Mouse (Mus musculus) heart, postnatal 10 days (tissue): ENCODE results near the gene Maml3. TPM values are rescaled to one million over a fixed set of nuclear protein-coding genes. Genes with fewer than 3 reads are reported as not detected.

Experiments used
- DNase-seq, 2 experiments: peaks; one replicate each; pipeline ENCODE4 v3.0.0; 2021
- intact Hi-C: fragments of 180-260 bp; cut with DNase I; formaldehyde crosslinking; loops from one replicate; pipeline ENCODE4 v1.15.1; 2025
- total RNA-seq, 2 experiments: library from RNA; stranded (reverse); gene quantifications; 2 replicates each; pipeline ENCODE4 v1.2.3; 2021

Gene Maml3
- total RNA-seq, 2 experiments from 2014 or later, result 5.4 to 5.6 TPM

DNA sequence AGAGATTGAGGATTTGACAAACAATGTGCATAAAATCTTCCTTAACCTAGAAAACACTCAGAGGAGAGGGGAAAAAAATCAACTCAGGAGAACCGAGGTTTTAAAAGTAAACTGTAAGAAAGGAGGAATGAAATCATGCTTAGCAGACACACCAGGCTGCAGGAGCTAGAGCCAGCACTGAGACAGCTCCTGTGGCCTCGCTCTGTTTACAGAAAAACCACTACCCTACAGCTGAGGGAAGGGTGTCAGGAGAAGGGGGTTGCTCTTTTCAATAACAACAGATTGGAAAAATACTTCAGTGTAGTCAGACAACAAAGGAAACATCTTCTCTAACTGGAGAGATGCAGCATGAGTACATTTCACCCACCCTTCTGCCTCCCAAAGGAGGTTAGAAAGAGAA is 139.4 kb downstream of the Maml3 start:
- intact Hi-C loops, result no loop called here
- no peak for DNase-seq

DNA sequence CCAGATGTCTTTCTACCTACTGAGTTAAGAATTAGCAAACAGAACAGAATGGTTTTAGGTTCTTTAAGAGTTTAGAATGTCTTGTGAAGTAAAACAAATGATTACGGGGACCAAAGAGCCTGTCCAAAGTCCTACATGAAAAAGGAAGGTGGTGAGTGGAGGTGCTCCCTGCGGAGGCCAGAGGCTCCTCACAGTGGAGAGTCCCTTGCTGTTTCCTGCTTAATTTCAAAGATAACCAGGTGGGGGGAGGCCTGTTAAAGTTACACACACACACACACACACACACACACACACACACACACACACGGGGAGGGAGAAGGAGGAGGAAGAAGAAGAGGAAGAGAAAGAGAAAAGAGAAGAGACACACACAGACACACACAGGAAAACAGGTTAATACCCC is 139.9 kb downstream of the Maml3 start:
- DNase-seq, result no peak
- intact Hi-C loops, result no loop called here

DNA sequence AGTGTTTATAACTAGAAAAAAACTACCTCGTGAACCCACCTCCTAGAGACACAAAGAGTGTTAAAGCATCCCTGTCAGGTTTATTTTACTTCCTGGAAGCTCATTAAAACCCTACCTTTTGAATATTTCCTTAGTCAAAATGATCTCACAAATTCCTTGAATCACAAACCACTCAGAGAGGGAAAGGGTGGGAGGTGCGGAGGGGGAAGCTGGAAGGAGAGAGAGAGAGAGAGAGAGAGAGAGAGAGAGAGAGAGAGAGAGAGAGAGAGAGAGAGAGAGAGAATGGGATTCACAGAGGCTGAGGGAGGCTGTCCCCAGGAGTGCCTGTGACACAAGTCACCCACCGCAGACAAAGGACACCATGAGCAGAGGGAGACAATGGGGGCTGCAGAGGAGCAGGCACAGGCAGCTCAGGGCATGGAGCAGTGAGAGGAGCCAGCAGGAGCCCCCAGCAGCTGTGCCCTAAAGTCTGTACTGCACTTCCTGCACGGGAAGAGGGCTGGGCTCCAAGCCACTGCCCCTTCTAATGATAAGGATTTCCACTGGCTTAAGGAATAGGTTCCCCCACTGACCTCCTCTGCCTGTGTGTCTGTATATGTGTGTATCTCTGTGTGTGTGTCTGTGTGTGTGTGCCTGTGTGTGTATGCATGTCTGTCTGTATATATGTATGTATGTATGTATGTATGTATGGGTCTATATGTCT is 140.8 kb downstream of the Maml3 start:
- intact Hi-C loops, result no loop called here

DNA sequence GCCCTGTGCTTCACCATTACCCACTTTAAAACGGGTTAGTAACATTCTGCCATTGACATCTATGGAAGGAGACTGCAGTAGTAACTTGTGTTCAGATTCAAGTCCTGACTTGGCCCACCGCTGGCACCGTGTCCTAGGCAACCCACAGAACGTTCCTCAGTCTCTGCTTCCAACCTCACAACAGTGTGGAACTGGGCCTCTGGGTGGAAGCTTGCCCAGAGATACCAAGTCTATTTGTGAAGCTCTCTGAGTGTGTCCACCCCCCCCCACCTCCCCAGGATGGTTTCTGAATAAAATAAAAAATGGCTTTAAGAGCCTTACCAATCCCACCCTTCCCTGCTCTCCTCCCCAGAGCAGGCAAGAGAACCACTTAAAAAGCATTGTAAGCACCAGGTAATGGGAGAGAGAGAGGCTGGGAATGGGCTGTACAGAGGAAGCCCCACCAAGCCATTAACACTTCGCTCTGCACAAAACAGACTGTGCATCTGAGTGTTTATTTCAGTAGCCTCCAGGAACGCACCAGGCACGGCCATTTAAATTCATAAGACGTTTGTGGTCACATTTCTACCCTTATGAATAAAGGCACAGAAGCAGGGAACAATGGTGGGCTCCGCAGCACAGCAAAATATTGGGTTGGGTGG is 141.6 kb downstream of the Maml3 start:
- intact Hi-C loops, result no loop called here
- DNase-seq, result peak in 1 of 2 experiments; percentile 15

More for the DNA sequence above, 140.8 kb downstream of the Maml3 start:
- DNase-seq, result peak in 1 of 2 experiments; percentile 10

DNA sequence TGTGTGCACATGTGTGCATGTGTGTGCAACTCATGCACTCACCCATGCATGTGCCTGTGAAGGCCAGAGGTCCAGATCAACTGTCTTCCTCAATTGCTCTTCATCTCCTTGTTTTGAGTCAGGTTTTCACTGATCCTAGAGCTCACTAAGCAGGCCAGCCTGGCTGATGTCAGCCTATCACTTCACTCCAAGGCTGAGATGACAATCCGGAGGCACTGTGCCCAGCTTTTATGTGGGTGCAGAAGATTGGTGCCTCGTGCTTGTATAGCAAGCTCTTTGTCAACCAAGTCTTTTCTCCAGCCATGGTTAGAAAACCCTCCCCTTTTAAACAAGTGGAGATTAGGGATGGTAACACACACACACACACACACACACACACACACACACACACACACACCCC is 146.1 kb downstream of the Maml3 start:
- intact Hi-C loops, result no loop called here
- no peak for DNase-seq

DNA sequence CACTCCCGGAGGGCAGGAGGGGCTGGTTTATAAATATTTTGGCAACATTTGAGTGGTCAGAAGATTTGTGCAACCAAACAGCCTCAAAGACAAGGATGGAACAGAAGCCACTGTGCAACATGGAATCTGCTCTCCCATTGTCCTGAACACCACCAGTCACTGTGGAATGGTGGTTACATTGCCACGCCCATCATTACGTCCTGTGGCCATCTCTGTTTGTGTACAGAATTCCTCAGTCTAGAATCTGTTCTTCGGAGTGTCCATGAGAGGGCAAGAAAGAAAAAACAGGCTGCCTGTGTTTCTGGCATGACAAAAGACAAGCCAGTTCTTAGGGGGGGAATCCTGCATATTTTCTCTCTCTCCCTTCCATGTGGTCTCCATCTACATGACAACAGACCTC is 150.4 kb downstream of the Maml3 start:
- DNase-seq, result no peak
- intact Hi-C loops, result loop anchor here (5.0 kb wide), 1 partner anchor 598 kb away; no protein-coding TSS in a partner anchor

DNA sequence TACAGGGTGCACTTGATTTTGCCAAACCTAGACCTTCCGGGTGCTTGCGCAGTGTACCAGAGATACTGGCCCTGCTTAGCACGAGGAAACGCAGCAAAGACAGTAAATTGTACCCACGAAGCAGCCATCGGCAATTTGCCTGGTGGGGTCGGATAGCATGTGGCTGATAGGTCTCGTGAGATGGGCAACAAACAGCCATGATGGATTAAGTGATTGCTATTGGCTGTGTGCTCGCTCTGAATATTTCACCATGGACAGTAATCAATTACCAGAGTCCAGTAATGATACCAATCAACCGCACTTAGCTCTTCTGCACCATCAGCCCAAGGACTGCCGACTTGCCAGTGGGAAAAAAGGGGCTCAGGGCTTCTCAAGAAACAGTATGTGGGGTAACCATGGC is 150.9 kb downstream of the Maml3 start:
- DNase-seq, result no peak
- intact Hi-C loops, result loop anchor here (5.0 kb wide), 1 partner anchor 598 kb away; no protein-coding TSS in a partner anchor

DNA sequence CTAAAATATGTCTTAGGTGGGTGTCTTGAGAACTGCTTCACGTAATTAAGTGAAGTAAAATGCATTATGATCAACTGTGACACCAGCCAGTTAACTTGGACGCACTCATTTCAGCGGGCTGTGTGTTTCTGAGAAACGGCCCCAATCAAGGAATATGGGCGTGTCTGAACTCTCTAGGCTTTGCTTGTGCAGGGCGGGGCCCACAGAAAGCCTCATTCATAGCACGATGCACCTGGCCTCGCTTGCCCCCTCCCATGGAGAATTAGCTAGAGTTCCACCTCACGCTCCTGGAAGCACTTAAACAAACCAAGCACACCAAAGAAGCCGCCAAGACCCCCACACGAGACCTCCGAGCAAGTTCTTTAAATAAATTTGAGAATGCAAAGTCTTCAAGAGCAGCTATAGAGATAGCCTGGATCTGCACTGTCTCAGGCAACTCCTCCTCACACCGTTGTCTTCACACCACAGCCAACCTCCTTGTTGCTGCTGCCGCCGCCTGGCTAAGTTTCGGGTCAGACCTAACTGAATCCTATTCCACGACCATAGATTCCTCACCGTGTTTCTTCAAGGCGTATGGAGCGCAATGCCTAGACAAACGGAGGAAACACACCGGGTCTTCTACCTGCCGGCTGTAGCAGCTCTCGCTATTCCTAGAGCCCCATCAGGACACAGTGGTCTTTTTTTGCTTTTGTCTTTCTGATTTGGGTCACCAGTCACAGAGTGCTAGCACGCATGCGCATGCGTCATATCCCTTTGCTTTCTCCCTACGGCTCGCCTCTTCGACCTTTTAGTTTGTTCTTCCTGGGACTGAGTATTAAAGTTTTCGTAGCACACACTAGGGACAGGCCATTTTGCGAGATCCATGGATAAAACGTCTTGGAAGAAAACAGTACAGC is 151.9 kb downstream of the Maml3 start:
- intact Hi-C loops, result loop anchor here (5.0 kb wide), 1 partner anchor 599 kb away; no protein-coding TSS in a partner anchor
- DNase-seq, result no peak

DNA sequence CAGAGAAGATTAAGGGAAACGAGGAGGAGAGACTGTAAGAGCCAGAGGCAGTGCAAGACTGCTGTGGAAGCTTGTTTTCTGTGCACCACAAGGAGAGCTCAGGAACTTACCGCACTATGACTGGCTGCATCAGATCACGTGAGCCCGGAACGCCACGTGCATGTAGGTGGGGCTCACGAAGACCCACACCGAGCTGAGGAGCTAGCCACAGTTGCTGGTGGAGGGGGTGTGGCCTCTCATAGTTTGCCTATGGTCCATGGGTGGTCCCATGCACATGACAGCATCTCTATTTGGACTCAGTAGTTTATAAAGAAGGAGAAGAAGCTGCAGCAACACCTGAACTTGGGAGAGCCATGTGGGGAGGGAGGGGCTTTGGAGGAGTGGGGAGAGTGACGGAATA is 152.6 kb downstream of the Maml3 start:
- intact Hi-C loops, result loop anchor here (5.0 kb wide), 1 partner anchor 600 kb away; no protein-coding TSS in a partner anchor
- no peak for DNase-seq

DNA sequence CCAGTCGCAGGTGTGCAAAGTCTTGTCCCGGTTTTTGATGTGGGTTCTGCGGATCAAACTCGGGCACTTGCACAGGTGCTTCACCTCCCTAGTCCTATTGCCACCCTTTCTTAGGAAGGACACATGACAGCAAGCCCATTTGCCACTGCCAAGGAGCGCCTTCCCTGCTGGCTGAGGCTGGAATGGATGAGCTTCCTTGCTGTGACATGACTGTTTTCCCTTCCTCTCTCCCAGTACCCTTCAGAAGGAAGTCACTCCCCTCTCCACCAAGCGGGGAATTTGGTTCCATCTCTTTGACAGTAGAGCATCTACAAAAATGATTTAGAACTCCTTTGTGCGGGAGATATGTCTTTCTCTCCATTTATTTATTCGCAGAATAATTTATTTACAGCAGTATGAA is 155.2 kb downstream of the Maml3 start:
- DNase-seq, result no peak
- intact Hi-C loops, result loop anchor here (5.0 kb wide), 1 partner anchor 603 kb away; no protein-coding TSS in a partner anchor

DNA sequence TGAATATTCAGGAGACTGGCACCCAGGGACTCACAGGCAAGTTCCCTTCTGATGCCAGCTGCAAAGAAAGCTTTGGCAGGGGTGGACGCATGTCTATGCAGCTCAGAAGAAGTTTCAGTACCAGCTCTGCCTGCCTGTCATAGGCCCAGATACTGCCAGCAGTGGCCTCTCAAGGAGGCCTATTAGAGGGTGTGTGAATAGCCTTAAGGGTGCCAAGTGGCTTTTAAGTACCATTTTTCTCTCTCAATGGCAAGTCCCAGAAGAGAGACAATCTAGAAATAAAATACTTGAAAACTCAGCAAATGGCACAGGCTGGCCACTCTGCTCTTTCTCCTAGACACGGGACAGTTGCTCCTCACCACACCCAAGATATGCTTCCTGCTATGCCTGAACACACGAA is 157.7 kb downstream of the Maml3 start:
- no peak for DNase-seq
- intact Hi-C loops, result no loop called here

DNA sequence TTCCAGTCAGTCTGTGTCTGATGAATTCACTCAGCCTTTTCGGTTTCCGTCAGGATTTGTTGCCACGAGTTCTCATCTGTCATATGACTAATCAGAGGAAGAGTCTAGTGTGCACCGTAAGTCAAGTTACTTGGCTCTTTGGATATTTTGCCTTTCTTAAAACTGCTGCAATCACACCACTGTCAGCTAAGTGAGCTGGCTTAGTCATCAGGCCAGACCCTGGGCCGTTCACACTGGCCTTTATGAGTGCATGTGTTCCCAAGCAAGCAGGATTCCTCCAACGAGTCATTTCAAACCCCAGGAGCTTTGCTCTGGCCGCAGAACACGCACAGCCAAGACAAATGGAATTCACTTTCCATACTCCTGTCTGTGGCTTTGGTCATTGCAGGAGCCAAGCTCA is 161.2 kb downstream of the Maml3 start:
- peak; percentile 45 to 50 for DNase-seq
- intact Hi-C loops, result no loop called here

DNA sequence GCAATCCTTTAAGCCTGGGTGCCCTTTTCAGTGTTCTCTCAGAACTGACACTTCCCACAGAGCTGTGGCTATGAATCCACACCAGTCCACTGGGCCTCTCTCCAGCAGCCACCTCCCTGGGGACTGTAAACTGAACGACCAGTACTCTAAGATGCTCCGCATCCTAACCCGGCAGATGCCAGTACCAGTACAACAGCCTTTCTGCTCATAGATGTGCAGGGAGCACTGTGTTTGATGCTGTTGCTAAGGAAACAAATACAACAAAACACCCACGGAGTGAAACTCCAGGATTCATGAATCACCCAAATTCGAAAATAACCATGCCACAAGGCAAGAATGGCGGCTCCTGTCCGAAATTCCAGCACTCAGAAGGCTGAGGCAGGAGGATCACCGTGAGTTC is 163.1 kb downstream of the Maml3 start:
- peak; percentile 27 to 35 for DNase-seq
- intact Hi-C loops, result no loop called here

DNA sequence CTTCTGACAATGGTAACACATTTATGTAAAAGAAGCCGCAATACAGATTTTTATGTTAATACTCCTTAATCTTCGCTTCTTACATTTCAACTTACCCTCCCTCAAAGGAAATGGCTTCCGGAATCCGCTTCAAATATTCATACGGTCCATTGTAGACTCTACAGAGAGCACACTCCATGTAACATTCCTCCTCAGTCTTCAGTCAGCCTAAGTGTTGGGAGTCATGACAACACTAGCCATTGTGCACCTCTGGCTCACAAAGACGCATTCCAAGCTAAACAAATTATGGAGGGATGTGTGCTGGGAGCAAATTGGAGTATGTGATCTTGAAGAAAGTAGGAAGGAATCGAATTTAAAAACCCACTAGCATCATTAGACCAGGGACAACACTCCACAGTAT is 165.0 kb downstream of the Maml3 start:
- DNase-seq, result no peak
- intact Hi-C loops, result no loop called here

DNA sequence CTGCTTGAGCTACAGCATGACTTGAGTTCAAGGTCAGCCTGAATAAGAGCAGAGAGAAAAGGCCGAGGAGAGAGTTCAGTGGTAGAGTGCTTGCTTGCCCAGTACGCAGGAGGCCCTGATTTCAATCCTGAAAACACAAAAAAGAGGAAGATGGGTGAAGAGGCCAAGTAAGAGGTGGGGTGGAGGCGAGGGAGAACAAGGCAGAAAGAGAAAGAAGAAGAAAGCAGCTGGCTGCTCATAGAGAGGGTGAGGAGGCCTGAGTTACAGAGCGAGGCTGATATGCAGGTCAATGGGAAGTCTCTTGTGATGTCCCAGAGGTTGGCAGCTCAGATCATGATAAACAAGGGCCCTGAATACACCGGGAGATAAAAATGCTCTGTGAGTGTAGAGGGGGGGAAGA is 165.8 kb downstream of the Maml3 start:
- no peak for DNase-seq
- intact Hi-C loops, result no loop called here

DNA sequence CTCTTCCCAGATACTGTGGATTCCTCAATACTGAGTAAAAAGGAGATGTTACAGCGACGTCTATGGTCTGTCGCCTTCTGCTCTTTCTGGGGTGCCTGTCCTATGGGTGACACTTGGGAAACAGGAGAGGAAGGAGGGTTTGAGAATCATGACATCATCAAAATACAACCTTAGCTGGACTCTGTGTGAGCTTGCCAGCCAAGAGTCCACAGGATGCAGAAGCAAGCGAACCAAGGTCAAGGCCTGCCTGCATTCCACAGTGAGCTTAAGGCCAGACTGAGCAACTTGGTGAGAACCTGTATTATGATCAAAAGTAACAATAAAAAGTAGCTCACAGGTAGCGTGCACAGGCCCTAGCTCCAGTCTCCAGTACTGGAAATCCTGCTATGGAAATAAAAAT is 167.7 kb downstream of the Maml3 start:
- no peak for DNase-seq
- intact Hi-C loops, result no loop called here

DNA sequence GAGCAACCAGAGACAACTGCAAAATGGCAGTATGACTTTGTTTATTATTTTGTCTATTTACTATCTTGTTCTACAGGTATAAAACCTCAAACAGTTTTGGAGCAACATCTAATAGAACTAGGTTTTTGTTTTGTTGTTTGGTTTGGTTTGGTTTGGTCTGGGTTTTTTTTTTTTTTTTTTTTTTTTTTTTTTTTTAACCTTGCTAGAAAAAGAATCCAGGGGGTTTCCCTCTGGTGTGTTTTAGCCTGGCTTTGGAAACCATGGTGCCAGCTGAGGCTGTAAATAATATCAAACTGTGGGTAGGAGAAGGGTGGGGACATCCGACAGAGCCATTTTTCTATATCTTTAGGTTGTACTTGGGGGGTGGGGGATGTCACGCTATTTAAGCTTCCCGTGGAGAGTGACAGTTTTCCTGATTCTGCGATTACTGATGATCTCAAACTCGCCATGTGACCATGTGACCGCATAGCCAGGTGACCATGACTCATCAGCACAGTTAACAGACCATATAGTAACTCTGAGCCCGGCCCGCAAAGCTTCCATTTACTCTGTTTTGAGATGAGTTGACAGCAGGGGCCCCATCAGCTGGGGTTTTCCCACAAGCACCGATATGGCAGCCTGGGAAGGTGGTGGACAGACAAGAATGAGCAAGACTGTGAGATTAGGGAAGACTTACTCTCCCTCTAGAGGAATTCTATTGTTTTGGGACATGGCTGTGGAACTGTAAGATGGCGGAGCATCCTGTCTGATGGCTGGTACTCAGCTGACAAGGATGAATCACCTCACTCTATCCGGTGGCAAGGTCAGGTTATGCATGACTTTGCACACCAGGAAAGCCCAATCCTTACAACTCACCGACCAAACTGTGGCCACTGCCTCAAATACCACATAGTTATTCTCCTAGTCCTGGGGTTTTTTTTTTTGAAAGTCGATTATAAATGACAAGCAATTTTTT is 170.1 kb downstream of the Maml3 start:
- intact Hi-C loops, result no loop called here
- DNase-seq, result no peak

DNA sequence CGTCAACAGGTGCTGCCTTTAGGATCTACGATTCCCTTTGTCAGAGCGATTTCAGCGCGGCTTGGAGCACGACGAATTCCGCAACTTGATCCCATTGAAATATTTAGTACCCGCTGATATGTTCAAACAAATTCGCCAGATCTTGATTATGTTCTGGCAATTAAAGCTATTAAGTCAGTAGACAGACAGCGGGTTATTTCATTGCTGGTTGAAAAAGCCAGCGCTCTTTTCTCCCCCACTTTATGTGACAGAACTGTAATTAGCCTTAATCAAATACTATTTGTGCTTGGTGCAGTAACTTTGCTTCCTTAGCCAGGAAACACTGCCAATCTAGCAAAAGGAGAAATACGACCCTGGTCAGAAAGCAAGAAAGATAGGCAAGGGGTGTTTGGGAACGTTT is 176.7 kb downstream of the Maml3 start:
- intact Hi-C loops, result no loop called here
- no peak for DNase-seq

DNA sequence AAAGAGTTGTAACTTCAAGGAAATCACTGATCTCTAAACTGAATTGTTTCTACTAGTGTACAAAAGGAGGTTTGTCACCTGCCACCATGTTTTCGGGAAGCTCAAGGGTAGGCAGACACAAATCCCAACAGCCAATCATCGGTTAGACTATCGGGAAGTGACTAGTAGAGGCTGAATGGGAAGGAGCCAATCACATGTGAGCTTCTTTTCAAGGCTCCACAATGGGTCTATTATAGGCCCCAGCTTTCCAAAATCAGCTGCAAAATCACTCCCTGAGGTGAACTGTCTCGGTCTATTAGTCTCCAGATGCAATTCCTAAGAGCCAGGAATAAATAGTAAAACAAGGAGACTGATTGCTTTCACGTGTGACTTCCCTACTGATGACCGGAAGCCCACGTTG is 177.3 kb downstream of the Maml3 start:
- intact Hi-C loops, result no loop called here
- no peak for DNase-seq

DNA sequence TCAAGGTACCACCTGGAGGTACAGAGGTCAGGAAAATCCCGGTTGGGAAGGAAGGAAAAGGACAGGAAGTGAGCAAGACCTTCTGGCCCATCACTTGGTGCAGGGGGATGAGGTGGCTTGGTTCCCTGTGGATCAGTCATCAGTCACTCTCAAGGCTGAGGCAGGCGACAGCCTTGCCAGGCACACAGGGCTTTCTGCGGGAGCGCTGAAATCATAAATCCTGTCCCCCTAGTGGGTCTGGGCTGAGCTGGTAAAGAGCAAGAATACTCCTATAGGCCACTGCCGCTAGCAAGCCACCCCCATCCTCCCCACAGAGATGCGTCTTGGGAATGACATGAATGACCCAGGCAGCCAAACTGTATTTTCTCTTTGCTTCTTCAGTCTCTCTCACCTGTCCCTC is 177.8 kb downstream of the Maml3 start:
- no peak for DNase-seq
- intact Hi-C loops, result no loop called here
